Mouse (Mus musculus) G1E (cell line): ENCODE measurements around the gene Trim65.

Experiments
- CTCF ChIP-seq: IDR thresholded peaks from 2 replicates; pipeline ENCODE4 v1.5.1; 2012; ENCODE audit warnings: low read depth, low read length, inconsistent platforms, mixed read lengths
- GATA1 ChIP-seq: IDR thresholded peaks from 2 replicates; pipeline ENCODE4 v1.6.1; 2012; ENCODE audit warnings: borderline replicate concordance, low read length, inconsistent platforms, mixed read lengths
- TAL1 ChIP-seq: conservative IDR thresholded peaks from 2 replicates; pipeline ENCODE4 v1.6.1; 2012; ENCODE audit warnings: low read depth, low read length, inconsistent platforms, mixed read lengths

DNA sequence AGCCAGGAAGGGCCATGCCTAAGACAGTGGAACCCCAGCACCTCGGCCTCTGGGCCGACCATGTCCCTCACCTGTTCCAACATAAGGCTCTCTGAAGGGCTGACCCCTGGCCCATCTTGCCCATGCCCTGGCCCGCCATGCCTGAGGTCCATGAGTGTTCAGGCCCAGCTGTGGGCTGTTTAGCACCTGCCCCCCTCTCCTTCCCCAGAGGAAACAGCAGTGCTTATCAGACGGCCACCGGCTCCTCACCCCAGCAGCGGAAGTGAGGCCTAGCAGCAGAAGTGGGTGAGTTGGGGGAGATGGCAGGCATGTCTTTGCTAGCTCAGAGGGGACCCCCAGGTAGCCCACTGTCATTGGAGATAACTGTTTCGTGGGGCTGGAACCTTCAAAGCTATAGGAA lies 54.1 kb downstream of the Trim65 start:
- TF ChIP-seq GATA1 (no peak), CTCF (no peak), TAL1 (peak; percentile 56)
